Mouse (Mus musculus): ENCODE measurements around the gene Ccl7.
A peak's percentile ranks its signal among the peaks of the same experiment; 100 is the strongest.

DNA sequence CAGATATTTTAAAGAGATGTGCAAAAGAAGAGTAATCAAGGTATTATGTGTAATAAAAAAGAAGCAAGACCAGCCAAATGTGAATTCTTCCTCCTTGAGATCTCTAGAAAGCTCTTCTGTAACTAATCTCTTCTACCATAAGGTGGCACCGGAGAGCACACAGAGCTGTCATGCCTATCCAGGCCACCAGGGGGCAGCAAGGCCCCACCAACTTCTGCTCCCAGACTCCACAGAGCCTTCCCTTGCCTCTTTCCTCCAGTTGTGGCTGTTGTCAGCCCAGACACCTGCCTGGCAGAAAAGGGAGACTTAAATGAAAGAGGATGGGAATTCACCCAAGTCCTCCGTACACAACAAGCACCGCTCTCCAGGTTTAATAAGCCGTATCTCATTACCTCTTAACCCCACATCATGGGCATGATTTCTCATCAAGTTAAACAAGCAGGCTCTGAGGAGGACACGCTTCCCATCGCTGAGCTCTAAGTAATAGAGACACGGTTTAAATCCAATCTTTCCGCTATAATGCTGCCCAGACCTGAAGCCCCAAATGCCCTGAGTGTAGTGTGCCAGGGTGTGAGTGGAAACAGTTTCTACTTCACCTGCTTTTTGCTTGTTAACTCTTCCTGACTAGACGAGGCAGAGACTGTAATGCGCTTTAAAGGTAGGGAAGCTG, 49.2 kb upstream of the Ccl7 start:
- TF ChIP-seq CTCF (IDR thresholded peaks at IDR 0.05; ENCODE audit: extremely low read depth, insufficient read depth, insufficient read length, insufficient replicate concordance) (peak; percentile 99), POLR2A (IDR thresholded peaks at IDR 0.05; ENCODE audit: low read depth, low read length) (no peak)
